Mouse (Mus musculus) limb, embryonic 15.5 days (tissue): ENCODE data around the gene Megf6. TPM values are rescaled to one million over a fixed set of nuclear protein-coding genes. Genes with fewer than 3 reads are reported as not detected.
A peak's percentile ranks its signal among the peaks of the same experiment; 100 is the strongest.

Source experiments
- ATAC-seq: fragments of 200-750 bp; cut with Nextera tagmentation; 2 replicates; pipeline ENCODE4 v1.8.0; 2017; ENCODE audit warnings: low read depth, moderate TSS enrichment; ENCODE audit not compliant: insufficient number of reproducible peaks, low FRiP score, low TSS enrichment
- H3K27ac ChIP-seq: fragments of 300-500 bp; sonication (generic); 2 replicates; pipeline ENCODE4 v1.5.1; 2015; ENCODE audit warnings: moderate library complexity, mild to moderate bottlenecking, inconsistent platforms
- H3K27me3 ChIP-seq: fragments of 300-500 bp; sonication (generic); 2 replicates; pipeline ENCODE4 v1.6.1; 2015; ENCODE audit warnings: inconsistent platforms
- H3K36me3 ChIP-seq: fragments of 300-500 bp; sonication (generic); 2 replicates; pipeline ENCODE4 v1.6.1; 2015; ENCODE audit warnings: inconsistent platforms
- H3K4me1 ChIP-seq: fragments of 300-500 bp; sonication (generic); 2 replicates; pipeline ENCODE4 v1.6.1; 2015; ENCODE audit warnings: inconsistent platforms
- H3K4me2 ChIP-seq: fragments of 300-500 bp; sonication (generic); 2 replicates; pipeline ENCODE4 v1.6.1; 2015; ENCODE audit warnings: mild to moderate bottlenecking, inconsistent platforms
- H3K4me3 ChIP-seq: fragments of 300-500 bp; sonication (generic); 2 replicates; pipeline ENCODE4 v1.5.1; 2015; ENCODE audit warnings: mild to moderate bottlenecking, inconsistent platforms
- H3K9ac ChIP-seq: fragments of 300-500 bp; sonication (generic); 2 replicates; pipeline ENCODE4 v1.6.1; 2015; ENCODE audit warnings: inconsistent platforms
- H3K9me3 ChIP-seq: fragments of 300-500 bp; sonication (generic); 2 replicates; pipeline ENCODE4 v1.6.1; 2016; ENCODE audit warnings: inconsistent platforms
- WGBS: fragments of 180-500 bp; shearing (Covaris S2); methylation state at CpG from one replicate; pipeline ENCODE4 v1.1.7; 2015; 5-methylcytosine and 5-hydroxymethylcytosine counted together
- polyA plus RNA-seq: library from polyadenylated mRNA; unstranded; fragments of >200 nt; fragmentation: Nextera tagmentation; extraction: Ambion mirVana; gene quantifications from 2 replicates; pipeline ENCODE4 v1.2.1, GENCODE M21; 2015

Megf6 gene
- polyA plus RNA-seq, 1 experiment from 2014 or later: 110 TPM

- peak; percentile 53 for ATAC-seq
- no peaks in the 10 kb centered on the region for H3K9me3 ChIP-seq
- no peaks in the 10 kb centered on the region for H3K27me3 ChIP-seq
- peaks cover 68% of the 10 kb centered on the region for H3K4me1 ChIP-seq
- no peak overlapping the region for H3K4me3 ChIP-seq
- 34% methylated on average over 7 of the region's 7 CpGs for WGBS
- no peak overlapping the region; the same call in 1 of the 2 replicates for H3K4me2 ChIP-seq
- no peaks in the 10 kb centered on the region for H3K36me3 ChIP-seq
- peak overlapping the region; percentile 78 for H3K27ac ChIP-seq
- no peak overlapping the region for H3K9ac ChIP-seq
Observed at GRCm38 (mm10) chr4:154217711-154218350, 47.3 kb downstream of the Megf6 start.

- Histone ChIP-seq H3K4me1 (peaks cover 86% of the 10 kb centered on the region), H3K4me2 (no peak overlapping the region), H3K9ac (no peak overlapping the region), H3K27me3 (no peaks in the 10 kb centered on the region), H3K27ac (no peak overlapping the region), H3K36me3 (no peaks in the 10 kb centered on the region), H3K9me3 (no peaks in the 10 kb centered on the region), H3K4me3 (no peak overlapping the region)
- 70% methylated on average over 6 of the region's 6 CpGs for WGBS
- ATAC-seq: no peak
Observed at GRCm38 (mm10) chr4:154222773-154223172, 52.2 kb downstream of the Megf6 start.

- Histone ChIP-seq H3K27me3 (no peaks in the 10 kb centered on the region), H3K4me2 (peak overlapping the region; percentile 8; the same call in 1 of the 2 replicates), H3K4me1 (peaks cover 86% of the 10 kb centered on the region), H3K9ac (no peak overlapping the region), H3K9me3 (no peaks in the 10 kb centered on the region), H3K4me3 (no peak overlapping the region), H3K27ac (peak overlapping the region; percentile 88), H3K36me3 (no peaks in the 10 kb centered on the region)
- 11% methylated on average over 6 of the region's 6 CpGs for WGBS
- peak; percentile 78 for ATAC-seq
Observed at GRCm38 (mm10) chr4:154224267-154224969, 53.9 kb downstream of the Megf6 start.

- Histone ChIP-seq H3K9me3 (no peaks in the 10 kb centered on the region), H3K27ac (peak overlapping the region; percentile 88), H3K36me3 (no peaks in the 10 kb centered on the region), H3K4me3 (no peak overlapping the region), H3K27me3 (no peaks in the 10 kb centered on the region), H3K4me2 (no peak overlapping the region), H3K9ac (no peak overlapping the region), H3K4me1 (peaks cover 85% of the 10 kb centered on the region)
- ATAC-seq: no peak
- 26% methylated on average over 9 of the region's 9 CpGs for WGBS
Observed at GRCm38 (mm10) chr4:154224970-154225309, 54.4 kb downstream of the Megf6 start.

- 72% methylated on average over 11 of the region's 11 CpGs for WGBS
- peaks cover 89% of the 10 kb centered on the region for H3K4me1 ChIP-seq
Observed at GRCm38 (mm10) chr4:154226678-154227077, 56.1 kb downstream of the Megf6 start.

GRCm38 (mm10) chr4:154228336-154228735 is 57.8 kb downstream of the Megf6 start:
- Histone ChIP-seq H3K9me3 (no peaks in the 10 kb centered on the region), H3K27ac (no peak overlapping the region), H3K4me3 (no peak overlapping the region), H3K27me3 (no peaks in the 10 kb centered on the region), H3K4me2 (no peak overlapping the region), H3K4me1 (peaks cover 89% of the 10 kb centered on the region), H3K9ac (no peak overlapping the region), H3K36me3 (no peaks in the 10 kb centered on the region)
- WGBS: 61% methylated on average over 11 of the region's 11 CpGs
- no peak for ATAC-seq

More at GRCm38 (mm10) chr4:154226678-154227077, 56.1 kb downstream of the Megf6 start:
- Histone ChIP-seq H3K27ac (no peak overlapping the region), H3K9me3 (no peaks in the 10 kb centered on the region), H3K4me2 (no peak overlapping the region), H3K9ac (no peak overlapping the region), H3K27me3 (no peaks in the 10 kb centered on the region), H3K36me3 (no peaks in the 10 kb centered on the region), H3K4me3 (no peak overlapping the region)
- no peak for ATAC-seq

- WGBS: 80% methylated on average over 9 of the region's 9 CpGs
- ATAC-seq: no peak
- no peaks in the 10 kb centered on the region for H3K27me3 ChIP-seq
- no peak overlapping the region for H3K9ac ChIP-seq
- no peaks in the 10 kb centered on the region for H3K9me3 ChIP-seq
- no peak overlapping the region for H3K27ac ChIP-seq
- no peak overlapping the region for H3K4me3 ChIP-seq
- no peaks in the 10 kb centered on the region for H3K36me3 ChIP-seq
- H3K4me1 ChIP-seq: peaks cover 89% of the 10 kb centered on the region
- H3K4me2 ChIP-seq: no peak overlapping the region
Observed at GRCm38 (mm10) chr4:154229569-154229968, 59.0 kb downstream of the Megf6 start.

- H3K4me1 ChIP-seq: peaks cover 85% of the 10 kb centered on the region
- no peak overlapping the region for H3K4me2 ChIP-seq
Observed at GRCm38 (mm10) chr4:154231380-154231779, 60.9 kb downstream of the Megf6 start.

GRCm38 (mm10) chr4:154232295-154232694 is 61.8 kb downstream of the Megf6 start:
- peak; percentile 79; the same call in 1 of the 2 replicates for ATAC-seq
- H3K4me2 ChIP-seq: no peak overlapping the region
- 27% methylated on average over 4 of the region's 4 CpGs for WGBS
- no peaks in the 10 kb centered on the region for H3K36me3 ChIP-seq
- no peaks in the 10 kb centered on the region for H3K9me3 ChIP-seq
- no peak overlapping the region for H3K9ac ChIP-seq
- no peak overlapping the region for H3K4me3 ChIP-seq
- peak overlapping the region; percentile 81 for H3K27ac ChIP-seq
- no peaks in the 10 kb centered on the region for H3K27me3 ChIP-seq
- H3K4me1 ChIP-seq: peaks cover 87% of the 10 kb centered on the region

More at GRCm38 (mm10) chr4:154231380-154231779, 60.9 kb downstream of the Megf6 start:
- WGBS: 71% methylated on average over 7 of the region's 7 CpGs
- H3K9ac ChIP-seq: no peak overlapping the region
- H3K36me3 ChIP-seq: no peaks in the 10 kb centered on the region
- H3K9me3 ChIP-seq: no peaks in the 10 kb centered on the region
- ATAC-seq: no peak
- H3K4me3 ChIP-seq: no peak overlapping the region
- peak overlapping the region; percentile 81; the same call in 1 of the 2 replicates for H3K27ac ChIP-seq
- no peaks in the 10 kb centered on the region for H3K27me3 ChIP-seq

GRCm38 (mm10) chr4:154236001-154236400 is 65.5 kb downstream of the Megf6 start:
- Histone ChIP-seq H3K4me2 (no peak overlapping the region), H3K4me3 (no peak overlapping the region), H3K4me1 (peaks cover 94% of the 10 kb centered on the region)

GRCm38 (mm10) chr4:154236893-154237292 is 66.4 kb downstream of the Megf6 start:
- Histone ChIP-seq H3K4me2 (peak overlapping the region; percentile 48), H3K36me3 (no peaks in the 10 kb centered on the region), H3K27me3 (no peaks in the 10 kb centered on the region), H3K4me3 (peak overlapping the region; percentile 38), H3K4me1 (peaks cover 89% of the 10 kb centered on the region), H3K9me3 (no peaks in the 10 kb centered on the region), H3K27ac (peak overlapping the region; percentile 81), H3K9ac (no peak overlapping the region)
- peak; percentile 25; the same call in 1 of the 2 replicates for ATAC-seq
- WGBS: 10% methylated on average over 10 of the region's 10 CpGs

More at GRCm38 (mm10) chr4:154236001-154236400, 65.5 kb downstream of the Megf6 start:
- no peak for ATAC-seq
- Histone ChIP-seq H3K27ac (peak overlapping the region; percentile 81), H3K9me3 (no peaks in the 10 kb centered on the region), H3K9ac (no peak overlapping the region), H3K27me3 (no peaks in the 10 kb centered on the region), H3K36me3 (no peaks in the 10 kb centered on the region)
- 78% methylated on average over 3 of the region's 3 CpGs for WGBS

- Histone ChIP-seq H3K27ac (peak overlapping the region; percentile 81), H3K4me2 (peak overlapping the region; percentile 48), H3K36me3 (no peaks in the 10 kb centered on the region), H3K27me3 (no peaks in the 10 kb centered on the region), H3K9ac (no peak overlapping the region), H3K9me3 (no peaks in the 10 kb centered on the region), H3K4me1 (peaks cover 85% of the 10 kb centered on the region), H3K4me3 (peak overlapping the region; percentile 38)
- under 1% methylated on average over 9 of the region's 9 CpGs for WGBS
- ATAC-seq: peak; percentile 70
Observed at GRCm38 (mm10) chr4:154237306-154237705, 66.8 kb downstream of the Megf6 start.
